Mouse (Mus musculus) intestine, embryonic 16.5 days (tissue): Measurements from ENCODE around the gene Ambra1. TPM values are rescaled to one million over a fixed set of nuclear protein-coding genes. Genes with fewer than 3 reads are reported as not detected.
"Not testable (repeated sequence)": the region's sequence is repeated elsewhere in the genome, so short reads cannot be mapped to it uniquely, and the experiment has no call there.

ENCODE experiments used
- ATAC-seq: fragments of 200-750 bp; cut with Nextera tagmentation; 2 replicates; pipeline ENCODE4 v1.8.0; 2017; ENCODE audit warnings: moderate TSS enrichment, moderate library complexity
- H3K27ac ChIP-seq: fragments of 300-500 bp; sonication (generic); 2 replicates; pipeline ENCODE4 v1.5.1; 2014; ENCODE audit warnings: mild to moderate bottlenecking, low read length
- H3K27me3 ChIP-seq: fragments of 300-500 bp; sonication (generic); replicated peaks from 2 replicates; pipeline ENCODE4 v1.6.1; 2014; ENCODE audit warnings: low read length, control low read depth, mixed read lengths; ENCODE audit not compliant: control insufficient read depth, insufficient read depth
- H3K36me3 ChIP-seq: fragments of 300-500 bp; sonication (generic); 2 replicates; pipeline ENCODE4 v1.6.1; 2014; ENCODE audit warnings: low read length, control low read depth; ENCODE audit not compliant: control insufficient read depth, insufficient read depth
- H3K4me1 ChIP-seq: fragments of 300-500 bp; sonication (generic); 2 replicates; pipeline ENCODE4 v1.6.1; 2014; ENCODE audit warnings: low read length, control low read depth, mixed read lengths; ENCODE audit not compliant: control insufficient read depth, insufficient read depth
- H3K4me2 ChIP-seq: fragments of 300-500 bp; sonication (generic); 2 replicates; pipeline ENCODE4 v1.6.1; 2014; ENCODE audit warnings: low read depth, low read length, control low read depth
- H3K4me3 ChIP-seq: fragments of 300-500 bp; sonication (generic); 2 replicates; pipeline ENCODE4 v1.5.1; 2014; ENCODE audit warnings: mild to moderate bottlenecking, low read length
- H3K9ac ChIP-seq: fragments of 300-500 bp; sonication (generic); 2 replicates; pipeline ENCODE4 v1.6.1; 2014; ENCODE audit warnings: low read depth, low read length
- H3K9me3 ChIP-seq: fragments of 300-500 bp; sonication (generic); 2 replicates; pipeline ENCODE4 v1.6.1; 2016; ENCODE audit warnings: low read length, control low read depth; ENCODE audit not compliant: control insufficient read depth
- WGBS: fragments of 180-500 bp; shearing (Covaris S2); extraction: QIAGEN DNeasy Blood & Tissue Kit; methylation state at CpG from one replicate; pipeline ENCODE4 v1.1.7; 2014; 5-methylcytosine and 5-hydroxymethylcytosine counted together
- polyA plus RNA-seq: library from polyadenylated mRNA; unstranded; fragments of >200 nt; fragmentation: Nextera tagmentation; extraction: Ambion mirVana; gene quantifications from 2 replicates; pipeline ENCODE4 v1.2.1, GENCODE M21; 2015

The Ambra1 gene
- polyA plus RNA-seq, 1 experiment from 2014 or later = 11.8 TPM

GRCm38 (mm10) chr2:91725476-91725875 lies 4.5 kb upstream of the Ambra1 start:
- H3K4me2 ChIP-seq, H3K36me3 ChIP-seq, H3K9ac ChIP-seq, H3K27me3 ChIP-seq, ATAC-seq, H3K4me1 ChIP-seq, H3K9me3 ChIP-seq, H3K27ac ChIP-seq, H3K4me3 ChIP-seq: not testable (repeated sequence)
- WGBS = 57% methylated on average over 4 of the region's 4 CpGs

- Histone ChIP-seq H3K4me1 (no peaks in the 10 kb centered on the region), H3K36me3 (no peaks in the 10 kb centered on the region), H3K27ac (no peak overlapping the region), H3K4me3 (no peak overlapping the region), H3K4me2 (no peak overlapping the region), H3K27me3 (no peaks in the 10 kb centered on the region), H3K9ac (no peak overlapping the region), H3K9me3 (no peaks in the 10 kb centered on the region)
- no peak for ATAC-seq
- WGBS = 92% methylated on average over 3 of the region's 3 CpGs
Observed at GRCm38 (mm10) chr2:91727011-91727410, 2.9 kb upstream of the Ambra1 start.

- Histone ChIP-seq H3K36me3 (no peaks in the 10 kb centered on the region), H3K9me3 (no peaks in the 10 kb centered on the region), H3K9ac (peak overlapping the region; percentile 98), H3K27ac (peak overlapping the region; percentile 94; the same call in 1 of the 2 replicates), H3K4me1 (no peaks in the 10 kb centered on the region), H3K4me2 (peak overlapping the region; percentile 43), H3K4me3 (peak overlapping the region; percentile 99), H3K27me3 (no peaks in the 10 kb centered on the region)
- WGBS = 13% methylated on average over 4 of the region's 4 CpGs
- ATAC-seq = no peak
Observed at GRCm38 (mm10) chr2:91729571-91729970, 363 bp upstream of the Ambra1 start.

- Histone ChIP-seq H3K27ac (no peak overlapping the region), H3K9ac (no peak overlapping the region), H3K4me3 (no peak overlapping the region), H3K4me2 (no peak overlapping the region), H3K27me3 (no peaks in the 10 kb centered on the region), H3K36me3 (no peaks in the 10 kb centered on the region), H3K4me1 (no peaks in the 10 kb centered on the region), H3K9me3 (no peaks in the 10 kb centered on the region)
- no peak for ATAC-seq
- WGBS = 86% methylated on average over 5 of the region's 5 CpGs
Observed at GRCm38 (mm10) chr2:91735221-91735620, 5.3 kb downstream of the Ambra1 start.

GRCm38 (mm10) chr2:91739586-91739985 lies 9.7 kb downstream of the Ambra1 start:
- H3K4me3 ChIP-seq = no peak overlapping the region
- no peak overlapping the region for H3K4me2 ChIP-seq
- no peaks in the 10 kb centered on the region for H3K36me3 ChIP-seq
- H3K9ac ChIP-seq = no peak overlapping the region
- H3K27ac ChIP-seq = no peak overlapping the region
- H3K9me3 ChIP-seq = no peaks in the 10 kb centered on the region
- no peaks in the 10 kb centered on the region for H3K27me3 ChIP-seq
- no peak for ATAC-seq
- H3K4me1 ChIP-seq = no peaks in the 10 kb centered on the region
- 100% methylated on average over 1 of the region's 1 CpGs for WGBS

GRCm38 (mm10) chr2:91744686-91745085 lies 14.8 kb downstream of the Ambra1 start:
- Histone ChIP-seq H3K4me3 (no peak overlapping the region), H3K9ac (no peak overlapping the region), H3K27me3 (no peaks in the 10 kb centered on the region), H3K4me1 (no peaks in the 10 kb centered on the region), H3K4me2 (no peak overlapping the region), H3K9me3 (no peaks in the 10 kb centered on the region), H3K27ac (no peak overlapping the region), H3K36me3 (no peaks in the 10 kb centered on the region)
- ATAC-seq = no peak
- WGBS = 90% methylated on average over 5 of the region's 5 CpGs

- Histone ChIP-seq H3K4me1 (peaks cover 5% of the 10 kb centered on the region; the same call in 1 of the 2 replicates), H3K4me2 (no peak overlapping the region), H3K27ac (no peak overlapping the region), H3K9me3 (no peaks in the 10 kb centered on the region), H3K36me3 (no peaks in the 10 kb centered on the region), H3K27me3 (no peaks in the 10 kb centered on the region), H3K9ac (no peak overlapping the region), H3K4me3 (no peak overlapping the region)
- 58% methylated on average over 2 of the region's 2 CpGs for WGBS
- ATAC-seq = no peak
Observed at GRCm38 (mm10) chr2:91749811-91750261, 19.9 kb downstream of the Ambra1 start.

GRCm38 (mm10) chr2:91771921-91772705 lies 42.2 kb downstream of the Ambra1 start:
- Histone ChIP-seq H3K9me3 (no peaks in the 10 kb centered on the region), H3K27me3 (no peaks in the 10 kb centered on the region), H3K4me3 (no peak overlapping the region), H3K4me2 (no peak overlapping the region), H3K9ac (no peak overlapping the region), H3K27ac (no peak overlapping the region), H3K36me3 (peaks cover 18% of the 10 kb centered on the region), H3K4me1 (no peaks in the 10 kb centered on the region)
- WGBS = 90% methylated on average over 17 of the region's 17 CpGs
- no peak for ATAC-seq

- Histone ChIP-seq H3K36me3 (peaks cover 18% of the 10 kb centered on the region), H3K4me3 (no peak overlapping the region), H3K27ac (no peak overlapping the region), H3K9ac (no peak overlapping the region), H3K4me1 (no peaks in the 10 kb centered on the region), H3K27me3 (no peaks in the 10 kb centered on the region), H3K4me2 (no peak overlapping the region), H3K9me3 (no peaks in the 10 kb centered on the region)
- WGBS = 92% methylated on average over 7 of the region's 7 CpGs
- ATAC-seq = no peak
Observed at GRCm38 (mm10) chr2:91773309-91773708, 43.4 kb downstream of the Ambra1 start.

- Histone ChIP-seq H3K27me3 (no peaks in the 10 kb centered on the region), H3K27ac (no peak overlapping the region), H3K36me3 (no peaks in the 10 kb centered on the region), H3K4me3 (no peak overlapping the region), H3K9ac (no peak overlapping the region), H3K4me2 (no peak overlapping the region), H3K4me1 (no peaks in the 10 kb centered on the region), H3K9me3 (no peaks in the 10 kb centered on the region)
- no peak for ATAC-seq
- WGBS = 70% methylated on average over 3 of the region's 3 CpGs
Observed at GRCm38 (mm10) chr2:91779166-91779565, 49.2 kb downstream of the Ambra1 start.
